Mouse (Mus musculus) liver, postnatal 0 days (tissue): ENCODE results near the gene Hic1.

Experiments
- CTCF ChIP-seq: sonication (generic); IDR thresholded peaks from 2 replicates; pipeline ENCODE4 v1.5.1; 2016; ENCODE audit warnings: antibody characterized with exemption, low read depth
- EP300 ChIP-seq: IDR thresholded peaks from 2 replicates; pipeline ENCODE4 v1.6.1; 2016; ENCODE audit warnings: antibody characterized with exemption, low read depth, mild to moderate bottlenecking

DNA sequence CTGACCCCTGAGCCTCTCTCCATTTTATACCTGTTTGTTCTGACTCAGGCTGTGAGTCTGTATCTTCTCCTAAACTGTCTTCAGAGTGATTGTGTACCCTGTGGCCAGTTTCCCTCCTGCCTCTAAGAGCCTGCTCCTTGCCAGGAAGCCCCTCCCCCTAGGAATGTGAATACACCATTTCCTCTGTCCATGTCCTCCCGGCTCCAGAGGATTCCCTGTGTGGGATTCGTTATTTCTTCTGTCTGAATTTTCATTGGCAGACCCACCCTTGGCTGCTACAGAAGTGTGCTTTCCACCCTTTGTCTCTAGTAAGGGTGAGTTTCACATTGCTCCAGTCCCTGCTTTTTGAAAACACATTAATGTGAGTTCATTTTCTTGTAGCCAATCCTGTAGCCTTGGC lies 35.4 kb downstream of the Hic1 start:
- no peak for TF ChIP-seq CTCF
- no peak for TF ChIP-seq EP300
